Mouse (Mus musculus): ENCODE data around the gene Cdkal1.

The Cdkal1 gene

GRCm38 (mm10) chr13:29162867-29163514 is 692.5 kb downstream of the Cdkal1 start:
- no peak for DNase-seq

- no peak for DNase-seq
Observed at GRCm38 (mm10) chr13:29162444-29162843, 693.0 kb downstream of the Cdkal1 start.

- DNase-seq = no peak
Observed at GRCm38 (mm10) chr13:29161436-29161835, 694.0 kb downstream of the Cdkal1 start.

- no peak for DNase-seq
Observed at GRCm38 (mm10) chr13:29156703-29157102, 698.8 kb downstream of the Cdkal1 start.

- DNase-seq = no peak
Observed at GRCm38 (mm10) chr13:29155297-29155696, 700.2 kb downstream of the Cdkal1 start.

GRCm38 (mm10) chr13:29150120-29150519 is 705.4 kb downstream of the Cdkal1 start:
- DNase-seq = no peak

GRCm38 (mm10) chr13:29149404-29149803 is 706.1 kb downstream of the Cdkal1 start:
- no peak for DNase-seq

- no peak for DNase-seq
Observed at GRCm38 (mm10) chr13:29148616-29149015, 706.9 kb downstream of the Cdkal1 start.
